Comparison of ENCODE assay signal across 18 mouse cellular contexts in genomic region chr2:37682197-37682811, GRCm38 (mm10). TPM values are rescaled to one million over a fixed set of nuclear protein-coding genes. Genes with fewer than 3 reads are reported as not detected.
DNase-seq lines count a peak whose midpoint lies in the region; ATAC-seq and TF ChIP-seq lines count a peak whose summit lies in the region.
"Had no signal": no experiment of that assay in that cellular context is flagged by ENCODE, and none has a peak within 500 bp of the region (broad histone marks: within the 10 kb centered on the region; RNA-seq: fewer than 3 reads in every experiment).

No protein-coding gene starts in this region.

- H3K4me2 ChIP-seq in liver, embryonic 16.5 days (ENCODE audit: low read depth, low read length), result no peak overlapping the region
- H3K4me2 ChIP-seq in liver, embryonic 11.5 days, result no peak overlapping the region
- H3K4me2 ChIP-seq: embryonic facial prominence, embryonic 12.5 days; forebrain, embryonic 15.5 days; heart, embryonic 11.5 days; heart, embryonic 15.5 days; hindbrain, embryonic 13.5 days had no signal

- H3K4me1 ChIP-seq in kidney, adult 2 months (ENCODE audit: control insufficient read depth, insufficient read depth, low read length), result peaks cover 6% of the 10 kb centered on the region; the same call in 1 of the 2 replicates
- H3K4me1 ChIP-seq in liver, embryonic 16.5 days (ENCODE audit: control insufficient read depth, low read depth, low read length), result no peaks in the 10 kb centered on the region; the same call in 1 of the 2 replicates
- no peaks in the 10 kb centered on the region for H3K4me1 ChIP-seq in liver, embryonic 11.5 days (replicated peaks; ENCODE audit: control insufficient read depth, insufficient read depth, low read length)
- H3K4me1 ChIP-seq: embryonic facial prominence, embryonic 12.5 days; heart, embryonic 15.5 days had no signal

- no peaks in the 10 kb centered on the region for H3K27me3 ChIP-seq in kidney, adult 2 months (replicated peaks; ENCODE audit: control insufficient read depth, insufficient read depth, low read length)
- no peaks in the 10 kb centered on the region for H3K27me3 ChIP-seq in liver, embryonic 16.5 days (ENCODE audit: control insufficient read depth, insufficient read depth, low read depth, low read length)
- H3K27me3 ChIP-seq in liver, embryonic 11.5 days (replicated peaks; ENCODE audit: control insufficient read depth, insufficient read depth, low read length), result no peaks in the 10 kb centered on the region
- H3K27me3 ChIP-seq: embryonic facial prominence, embryonic 12.5 days; forebrain, embryonic 15.5 days; heart, embryonic 15.5 days; hindbrain, embryonic 13.5 days had no signal

- H3K9ac ChIP-seq in liver, embryonic 16.5 days (ENCODE audit: low read depth, low read length), result no peak overlapping the region
- H3K9ac ChIP-seq in liver, embryonic 11.5 days (ENCODE audit: low read depth, low read length), result no peak overlapping the region
- H3K9ac ChIP-seq: embryonic facial prominence, embryonic 12.5 days; forebrain, embryonic 15.5 days; heart, embryonic 15.5 days; hindbrain, embryonic 13.5 days had no signal

- no peak for TF ChIP-seq POLR2A in kidney, adult 2 months (IDR thresholded peaks at IDR 0.05; ENCODE audit: low read depth, low read length)

- H3K4me3 ChIP-seq in kidney, adult 2 months (ENCODE audit: insufficient read depth, low read depth, low read length), result no peak overlapping the region
- no peak overlapping the region for H3K4me3 ChIP-seq in liver, embryonic 16.5 days (ENCODE audit: low read depth, low read length)
- H3K4me3 ChIP-seq in liver, embryonic 11.5 days (ENCODE audit: low read depth, low read length), result no peak overlapping the region
- H3K4me3 ChIP-seq: embryonic facial prominence, embryonic 12.5 days; forebrain, embryonic 15.5 days; heart, adult 2 months; heart, embryonic 15.5 days; hindbrain, embryonic 13.5 days had no signal

- TF ChIP-seq CTCF in kidney, adult 2 months (conservative IDR thresholded peaks at IDR 0.05; ENCODE audit: insufficient read depth, insufficient read length, low read depth, low read length), result no peak

- peak; percentile 41 for DNase-seq in cerebellum, adult 9-10 months
- no peak for DNase-seq in cerebellum, postnatal 4 days (ENCODE audit: low spot score in 2 of 2)
- DNase-seq in kidney, adult 2 months, result peak; percentile 56
- DNase-seq in kidney, postnatal 14 days, result no peak
- DNase-seq in liver, embryonic 11.5 days (ENCODE audit: low spot score), result no peak
- peak; percentile 45 for DNase-seq in NIH3T3 (ENCODE audit: low read depth)
- DNase-seq: adrenal gland, postnatal 25 days; gastrocnemius, postnatal 14 days; heart, adult 2 months; heart, postnatal 14 days had no signal

- no peak overlapping the region for H3K27ac ChIP-seq in kidney, adult 2 months (ENCODE audit: insufficient read depth, low read depth, low read length)
- H3K27ac ChIP-seq in liver, embryonic 16.5 days (ENCODE audit: low read length), result peak overlapping the region; percentile 33; the same call in 1 of the 2 replicates
- H3K27ac ChIP-seq in liver, embryonic 11.5 days (ENCODE audit: low read depth, low read length), result no peak overlapping the region
- H3K27ac ChIP-seq: embryonic facial prominence, embryonic 12.5 days; forebrain, embryonic 15.5 days; heart, adult 2 months; heart, embryonic 15.5 days; hindbrain, embryonic 13.5 days; hindbrain, postnatal 0 days had no signal

- no peaks in the 10 kb centered on the region for H3K9me3 ChIP-seq in liver, embryonic 16.5 days (replicated peaks; ENCODE audit: control insufficient read depth, low read length)
- H3K9me3 ChIP-seq in liver, embryonic 11.5 days (ENCODE audit: control insufficient read depth, low read length), result no peaks in the 10 kb centered on the region
- H3K9me3 ChIP-seq: embryonic facial prominence, embryonic 12.5 days; forebrain, embryonic 15.5 days; heart, embryonic 15.5 days; hindbrain, embryonic 13.5 days had no signal

- H3K36me3 ChIP-seq in kidney, adult 2 months (ENCODE audit: control insufficient read depth, insufficient read depth, low read length), result no peaks in the 10 kb centered on the region
- no peaks in the 10 kb centered on the region for H3K36me3 ChIP-seq in liver, embryonic 16.5 days (ENCODE audit: control insufficient read depth, insufficient read depth)
- no peaks in the 10 kb centered on the region for H3K36me3 ChIP-seq in liver, embryonic 11.5 days (ENCODE audit: control insufficient read depth, insufficient read depth, low read length)
- H3K36me3 ChIP-seq: embryonic facial prominence, embryonic 12.5 days; forebrain, embryonic 15.5 days; heart, embryonic 15.5 days; hindbrain, embryonic 13.5 days had no signal

- 89% methylated on average over 7 of the region's 7 CpGs for WGBS in kidney, adult 2 months
- 65% methylated on average over 7 of the region's 7 CpGs for WGBS in liver, embryonic 16.5 days (ENCODE audit: insufficient replicate concordance)
- 90% methylated on average over 7 of the region's 7 CpGs for WGBS in liver, embryonic 11.5 days

- ATAC-seq in liver, embryonic 16.5 days (ENCODE audit: low read depth), result peak; percentile 13; the same call in 1 of the 2 replicates
- no peak for ATAC-seq in liver, embryonic 11.5 days (replicated peaks; ENCODE audit: low FRiP score)
- no peak for ATAC-seq in CD4-positive, CD25-positive, alpha-beta regulatory T cell, adult 4 months
- ATAC-seq: forebrain, embryonic 15.5 days; hindbrain, postnatal 0 days had no signal

RNA-seq across cellular contexts. Expression of gene Strbp, which starts 21.4 kb away (rescaled TPM):
- 5.0 and 6.8 TPM in 2 replicates for polyA plus RNA-seq in kidney, adult 2 months (2012; rRNA removed)
- polyA plus RNA-seq in liver, embryonic 16.5 days (2015; fragmentation: Nextera tagmentation; extraction: Ambion mirVana), result 11.4 and 11.5 TPM in 2 replicates
- 37.2 and 38.8 TPM in 2 replicates for polyA plus RNA-seq in liver, embryonic 11.5 days (2014; fragmentation: Nextera tagmentation; extraction: Ambion mirVana)
- 1 to 10 TPM; 7.6 to 8.3 TPM for polyA plus RNA-seq in CD4-positive, CD25-positive, alpha-beta regulatory T cell, adult 4 months (2017; shearing (Covaris generic))

Comparison
In these comparisons a context has a peak if more than half of its experiments do, and no peak if none do; other contexts are left out.
1. DNase-seq: peak in cerebellum, adult 9-10 months (single experiment), kidney, adult 2 months (single experiment) and NIH3T3 (single experiment); none in cerebellum, postnatal 4 days (0 of 2), kidney, postnatal 14 days (single experiment) and liver, embryonic 11.5 days (single experiment).